8 mouse cellular contexts compared by ENCODE assay signal in the genomic region with DNA sequence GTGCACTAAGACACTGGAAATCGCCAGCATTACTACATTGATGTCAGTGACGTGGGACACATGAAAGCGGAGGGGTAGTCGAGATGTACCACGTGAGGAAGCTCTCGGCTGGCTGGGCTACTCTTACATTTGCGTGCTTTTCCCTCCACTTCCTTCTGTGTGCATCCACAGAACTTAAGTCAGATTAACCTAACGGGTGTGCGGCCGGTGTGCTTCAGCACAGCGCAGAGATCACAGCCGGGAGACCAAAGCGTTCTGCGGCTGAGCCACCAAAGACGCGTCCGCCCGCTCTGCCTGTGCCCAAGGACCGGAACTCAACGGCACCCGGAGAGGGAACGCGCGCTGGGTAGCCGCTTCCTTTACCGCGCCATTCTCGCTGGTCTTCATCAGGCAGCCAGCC. TPM values are rescaled to one million over a fixed set of nuclear protein-coding genes. Genes with fewer than 3 reads are reported as not detected.
A peak's percentile ranks its signal among the peaks of the same experiment; 100 is the strongest.
DNase-seq lines count a peak whose midpoint lies in the region; ATAC-seq and TF ChIP-seq lines count a peak whose summit lies in the region.

No protein-coding gene starts in this region.

- 1% methylated on average over 28 of the region's 28 CpGs for WGBS in heart, postnatal 0 days
- 1% methylated on average over 28 of the region's 28 CpGs for WGBS in intestine, embryonic 14.5 days

- peak overlapping the region; percentile 54 for H3K9ac ChIP-seq in heart, postnatal 0 days (replicated peaks; ENCODE audit: low read depth, low read length)
- peak overlapping the region; percentile 50 for H3K9ac ChIP-seq in intestine, embryonic 14.5 days (ENCODE audit: low read length)

- H3K4me1 ChIP-seq in heart, postnatal 0 days (ENCODE audit: control insufficient read depth, insufficient read depth) = peaks cover 15% of the 10 kb centered on the region
- H3K4me1 ChIP-seq in intestine, embryonic 14.5 days (replicated peaks; ENCODE audit: control insufficient read depth, insufficient read depth, low read length) = peaks cover 16% of the 10 kb centered on the region

- peak overlapping the region; percentile 36 for H3K27ac ChIP-seq in heart, postnatal 0 days (ENCODE audit: low read depth)
- H3K27ac ChIP-seq in intestine, embryonic 14.5 days (ENCODE audit: low read depth) = no peak overlapping the region

- no peak for DNase-seq in heart, postnatal 0 days (ENCODE audit: low spot score)
- no peak for DNase-seq in heart, postnatal 14 days
- DNase-seq in CD8-positive naive resting alpha-beta T cell, adult 2 months (ENCODE audit: low read depth in 2 of 2, low spot score in 2 of 2) = peak; percentile 40 to 54
- peak; percentile 20 for DNase-seq in embryo, embryonic 10.5 days (ENCODE audit: low spot score)
- DNase-seq in intestine, embryonic 14.5 days (ENCODE audit: low spot score) = no peak
- DNase-seq in adrenal gland, adult (ENCODE audit: inconsistent age in 2 of 2, low spot score in 1 of 2) = no peak
- DNase-seq in left cerebral cortex, postnatal 4 days = no peak

- H3K27me3 ChIP-seq in heart, postnatal 0 days (ENCODE audit: control insufficient read depth, insufficient read depth, low read length) = no peaks in the 10 kb centered on the region
- no peaks in the 10 kb centered on the region for H3K27me3 ChIP-seq in intestine, embryonic 14.5 days (replicated peaks; ENCODE audit: control insufficient read depth, insufficient read depth, low read length)
- no peaks in the 10 kb centered on the region for H3K27me3 ChIP-seq in myocyte (ENCODE audit: control insufficient read depth, insufficient read depth, insufficient read length)

- no peak for TF ChIP-seq CTCF in heart, postnatal 0 days (IDR thresholded peaks at IDR 0.05; ENCODE audit: low read depth)

- ATAC-seq in heart, postnatal 0 days (ENCODE audit: insufficient read depth, low read depth) = no peak
- peak; percentile 14; the same call in 1 of the 2 replicates for ATAC-seq in intestine, embryonic 14.5 days (replicated peaks; ENCODE audit: low FRiP score, low TSS enrichment, low read depth)

- no peak for TF ChIP-seq EP300 in heart, postnatal 0 days (IDR thresholded peaks at IDR 0.05; ENCODE audit: low read depth)

- no peak for TF ChIP-seq POLR2A in myocyte (IDR thresholded peaks at IDR 0.05; ENCODE audit: insufficient read length, low read depth)

- H3K4me2 ChIP-seq in heart, postnatal 0 days (ENCODE audit: low read depth, low read length) = peak overlapping the region; percentile 97
- H3K4me2 ChIP-seq in intestine, embryonic 14.5 days (ENCODE audit: low read length) = peak overlapping the region; percentile 97
- peak overlapping the region; percentile 95 for H3K4me2 ChIP-seq in myocyte (ENCODE audit: low read depth)

- H3K4me3 ChIP-seq in heart, postnatal 0 days (ENCODE audit: low read depth, low read length) = peak overlapping the region; percentile 66
- peak overlapping the region; percentile 80 for H3K4me3 ChIP-seq in intestine, embryonic 14.5 days (ENCODE audit: low read depth, low read length)
- H3K4me3 ChIP-seq in myocyte = peak overlapping the region; percentile 95

- H3K79me2 ChIP-seq in myocyte (ENCODE audit: control insufficient read depth, insufficient read depth) = peaks cover 52% of the 10 kb centered on the region

- intact Hi-C loops in heart, postnatal 14 days (cut with DNase I) = loop anchor here (5.0 kb wide), 1 partner anchor 35 kb away; the partner anchor contains the start of gene Rrp12
- intact Hi-C loops in left cerebral cortex, postnatal 4 days (cut with DNase I) = no loop called here

- H3K9me3 ChIP-seq in heart, postnatal 0 days (replicated peaks; ENCODE audit: control insufficient read depth, low read length) = no peaks in the 10 kb centered on the region
- no peaks in the 10 kb centered on the region for H3K9me3 ChIP-seq in intestine, embryonic 14.5 days (ENCODE audit: control insufficient read depth, low read length)

- H3ac ChIP-seq in myocyte (ENCODE audit: control insufficient read depth, insufficient read length) = peak overlapping the region; percentile 75

- H3K36me3 ChIP-seq in heart, postnatal 0 days (replicated peaks; ENCODE audit: control insufficient read depth, insufficient read depth, low read length) = peaks cover 26% of the 10 kb centered on the region
- H3K36me3 ChIP-seq in intestine, embryonic 14.5 days (ENCODE audit: control insufficient read depth, insufficient read depth, low read length) = peaks cover 44% of the 10 kb centered on the region
- H3K36me3 ChIP-seq in myocyte (ENCODE audit: control insufficient read depth, insufficient read depth) = peaks cover 16% of the 10 kb centered on the region

TF ChIP-seq in myocyte, 11 proteins besides CTCF, POLR2A, EP300 and RAD21:
- TF ChIP-seq REST (IDR thresholded peaks at IDR 0.05; ENCODE audit: insufficient read depth, insufficient read length) (no peak), MYOD1 (IDR thresholded peaks at IDR 0.05; ENCODE audit: control insufficient read depth in 1 of 3, insufficient read length in 2 of 3, low read depth in 2 of 3) (no peak), MYOG (IDR thresholded peaks at IDR 0.05; ENCODE audit: control insufficient read depth in 1 of 3, insufficient read depth in 1 of 3, insufficient read length in 2 of 3, low read depth in 2 of 3) (no peak), POLR2AphosphoS2 (IDR thresholded peaks at IDR 0.05; ENCODE audit: insufficient read length, low read depth) (no peak), TCF12 (IDR thresholded peaks at IDR 0.05; ENCODE audit: insufficient read depth, poor library complexity, severe bottlenecking) (no peak), USF1 (IDR thresholded peaks at IDR 0.05; ENCODE audit: low read depth) (no peak), MAX (IDR thresholded peaks at IDR 0.05; ENCODE audit: low read depth) (no peak), CEBPB (IDR thresholded peaks at IDR 0.05; ENCODE audit: insufficient read depth, poor library complexity, severe bottlenecking) (no peak), TCF3 (IDR thresholded peaks at IDR 0.05; ENCODE audit: insufficient read length, low read depth) (no peak), E2F4 (IDR thresholded peaks at IDR 0.05; ENCODE audit: insufficient read depth) (no peak), SRF (IDR thresholded peaks at IDR 0.05; ENCODE audit: control insufficient read depth, insufficient read length, low read depth) (no peak)

RNA-seq across cellular contexts. Expression of gene Exosc1, which starts 0.5 kb away (rescaled TPM):
- total RNA-seq in heart, postnatal 0 days (2014; rRNA removed; ENCODE audit: low replicate concordance) = 1.7 and 14.9 TPM in 2 replicates
- 32.1 and 32.6 TPM in 2 replicates for polyA plus RNA-seq in heart, postnatal 0 days (2015; fragmentation: Nextera tagmentation; extraction: Ambion mirVana)
- total RNA-seq in heart, postnatal 14 days (2021) = 10 to 100 TPM; 11.3 to 13.4 TPM
- 84.7 and 88.0 TPM in 2 replicates for polyA plus RNA-seq in intestine, embryonic 14.5 days (2014; fragmentation: Nextera tagmentation; extraction: Ambion mirVana)
- 49.4 TPM for polyA plus RNA-seq in myocyte (2012; fragmentation: generic; extraction: Trizol)
- total RNA-seq in left cerebral cortex, postnatal 4 days (2021) = 10 to 100 TPM; 30.8 to 36.8 TPM

RNA-seq across cellular contexts. Expression of gene Zdhhc16, which starts 0.6 kb away (rescaled TPM):
- total RNA-seq in heart, postnatal 0 days (2014; rRNA removed; ENCODE audit: low replicate concordance) = 44.3 and 53.2 TPM in 2 replicates
- polyA plus RNA-seq in heart, postnatal 0 days (2015; fragmentation: Nextera tagmentation; extraction: Ambion mirVana) = 37.3 and 38.3 TPM in 2 replicates
- total RNA-seq in heart, postnatal 14 days (2021) = 10 to 100 TPM; 19.9 to 20.9 TPM
- polyA plus RNA-seq in intestine, embryonic 14.5 days (2014; fragmentation: Nextera tagmentation; extraction: Ambion mirVana) = 69.2 and 76.6 TPM in 2 replicates
- polyA plus RNA-seq in myocyte (2012; fragmentation: generic; extraction: Trizol) = 124 TPM
- 10 to 100 TPM; 67.6 to 72.9 TPM for total RNA-seq in left cerebral cortex, postnatal 4 days (2021)

RNA-seq across cellular contexts. Expression of gene Pgam1, which starts 21.0 kb away (rescaled TPM):
- total RNA-seq in heart, postnatal 0 days (2014; rRNA removed; ENCODE audit: low replicate concordance) = 290 and 335 TPM in 2 replicates
- 196 and 199 TPM in 2 replicates for polyA plus RNA-seq in heart, postnatal 0 days (2015; fragmentation: Nextera tagmentation; extraction: Ambion mirVana)
- 100 to 1,000 TPM; 115 to 131 TPM for total RNA-seq in heart, postnatal 14 days (2021)
- 819 and 835 TPM in 2 replicates for polyA plus RNA-seq in intestine, embryonic 14.5 days (2014; fragmentation: Nextera tagmentation; extraction: Ambion mirVana)
- polyA plus RNA-seq in myocyte (2012; fragmentation: generic; extraction: Trizol) = 552 TPM
- 100 to 1,000 TPM; 288 to 313 TPM for total RNA-seq in left cerebral cortex, postnatal 4 days (2021)

RNA-seq across cellular contexts. Expression of gene Rrp12, which starts 36.7 kb away (rescaled TPM):
- total RNA-seq in heart, postnatal 0 days (2014; rRNA removed; ENCODE audit: low replicate concordance) = 4.5 and 7.7 TPM in 2 replicates
- 4.8 and 7.7 TPM in 2 replicates for polyA plus RNA-seq in heart, postnatal 0 days (2015; fragmentation: Nextera tagmentation; extraction: Ambion mirVana)
- total RNA-seq in heart, postnatal 14 days (2021) = 10 to 100 TPM; 10.7 to 12.9 TPM
- 16.2 and 16.3 TPM in 2 replicates for polyA plus RNA-seq in intestine, embryonic 14.5 days (2014; fragmentation: Nextera tagmentation; extraction: Ambion mirVana)
- polyA plus RNA-seq in myocyte (2012; fragmentation: generic; extraction: Trizol) = 45.4 TPM
- total RNA-seq in left cerebral cortex, postnatal 4 days (2021) = 10 to 100 TPM; 33.0 to 33.5 TPM

RNA-seq across cellular contexts. Expression of gene Mms19, which starts 48.3 kb away (rescaled TPM):
- total RNA-seq in heart, postnatal 0 days (2014; rRNA removed; ENCODE audit: low replicate concordance) = 34.9 and 39.3 TPM in 2 replicates
- polyA plus RNA-seq in heart, postnatal 0 days (2015; fragmentation: Nextera tagmentation; extraction: Ambion mirVana) = 11.5 and 13.1 TPM in 2 replicates
- 10 to 100 TPM; 16.7 to 21.2 TPM for total RNA-seq in heart, postnatal 14 days (2021)
- 36.3 and 41.0 TPM in 2 replicates for polyA plus RNA-seq in intestine, embryonic 14.5 days (2014; fragmentation: Nextera tagmentation; extraction: Ambion mirVana)
- 34.2 TPM for polyA plus RNA-seq in myocyte (2012; fragmentation: generic; extraction: Trizol)
- total RNA-seq in left cerebral cortex, postnatal 4 days (2021) = 10 to 100 TPM; 38.4 to 51.1 TPM

Comparison
In these comparisons a context has a peak if more than half of its experiments do, and no peak if none do; other contexts are left out.
1. DNase-seq: peak in CD8-positive naive resting alpha-beta T cell, adult 2 months (2 of 2) and embryo, embryonic 10.5 days (single experiment); none in heart, postnatal 0 days (single experiment), heart, postnatal 14 days (0 of 2), intestine, embryonic 14.5 days (single experiment), adrenal gland, adult (0 of 2) and left cerebral cortex, postnatal 4 days (single experiment).
2. Peak in every context shown above with its lines, with median percentiles within 50 percentile points of each other: H3K4me2 ChIP-seq and H3K4me3 ChIP-seq.